Mouse (Mus musculus) MEL (cell line): ENCODE results near the gene Gm5475. TPM values are rescaled to one million over a fixed set of nuclear protein-coding genes. Genes with fewer than 3 reads are reported as not detected.

Experiments used
- DNase-seq: peaks from one replicate; pipeline ENCODE4 v3.0.0; 2011; ENCODE audit warnings: low read depth, low spot score
- H3K27ac ChIP-seq: 2 replicates; pipeline ENCODE4 v1.5.1; 2012; ENCODE audit warnings: low read depth, mild to moderate bottlenecking, control low read depth, low read length, moderate library complexity; ENCODE audit not compliant: control insufficient read depth
- H3K27me3 ChIP-seq, 2 experiments: fragments of 150-350 bp in 1 of 2; sonication (generic) in 1 of 2; 2 replicates each; pipeline ENCODE4 v1.6.1; 2012; ENCODE audit warnings: low read length in 2 of 2, mild to moderate bottlenecking in 2 of 2, improper control_type of control experiment in 1 of 2, moderate library complexity in 1 of 2; ENCODE audit not compliant: insufficient read depth in 2 of 2, control insufficient read depth in 1 of 2
- H3K36me3 ChIP-seq, 2 experiments: 2 replicates each; pipeline ENCODE4 v1.6.1; 2012 to 2014; ENCODE audit warnings: low read length in 2 of 2, improper control_type of control experiment in 1 of 2, inconsistent platforms in 1 of 2, mild to moderate bottlenecking in 1 of 2; ENCODE audit not compliant: insufficient read depth in 2 of 2, control insufficient read depth in 1 of 2
- H3K4me1 ChIP-seq, 2 experiments: fragments of 150-350 bp in 1 of 2; sonication (generic) in 1 of 2; 2 replicates each; pipeline ENCODE4 v1.6.1; 2012; ENCODE audit warnings: low read length in 2 of 2, improper control_type of control experiment in 1 of 2, mild to moderate bottlenecking in 1 of 2; ENCODE audit not compliant: insufficient read depth in 2 of 2, control insufficient read depth in 1 of 2
- H3K4me3 ChIP-seq, 2 experiments: fragments of 150-350 bp in 1 of 2; sonication (generic) in 1 of 2; 2 replicates each; pipeline ENCODE4 v1.5.1; 2012; ENCODE audit warnings: low read depth in 2 of 2, low read length in 2 of 2, mild to moderate bottlenecking in 2 of 2, moderate library complexity in 2 of 2, control low read depth in 1 of 2, improper control_type of control experiment in 1 of 2; ENCODE audit not compliant: control insufficient read depth in 1 of 2, insufficient read depth in 1 of 2
- H3K79me2 ChIP-seq: 2 replicates; pipeline ENCODE4 v1.6.1; 2012; ENCODE audit warnings: mild to moderate bottlenecking, low read length, moderate library complexity; ENCODE audit not compliant: control insufficient read depth, poor library complexity, insufficient read depth
- H3K9ac ChIP-seq: 2 replicates; pipeline ENCODE4 v1.6.1; 2012; ENCODE audit warnings: low read depth, mild to moderate bottlenecking, control low read depth, low read length, moderate library complexity; ENCODE audit not compliant: control insufficient read depth, poor library complexity, severe bottlenecking
- H3K9me3 ChIP-seq: fragments of 150-350 bp; sonication (generic); replicated peaks from 2 replicates; pipeline ENCODE4 v1.6.1; 2012; ENCODE audit warnings: mild to moderate bottlenecking, low read length, improper control_type of control experiment, moderate library complexity; ENCODE audit not compliant: insufficient read depth
- ELF1 ChIP-seq: IDR thresholded peaks from 2 replicates; pipeline ENCODE4 v1.6.1; 2014; ENCODE audit warnings: low read depth, mild to moderate bottlenecking, inconsistent platforms, low read length, improper control_type of control experiment, moderate library complexity
- GATA1 ChIP-seq: IDR thresholded peaks from 2 replicates; pipeline ENCODE4 v1.6.1; 2011; ENCODE audit warnings: low read depth, low read length, improper control_type of control experiment
- JUND ChIP-seq: IDR thresholded peaks from 2 replicates; pipeline ENCODE4 v1.6.1; 2011; ENCODE audit warnings: low read depth, mild to moderate bottlenecking, improper control_type of control experiment, low read length
- MAFK ChIP-seq: IDR thresholded peaks from 2 replicates; pipeline ENCODE4 v1.6.1; 2011; ENCODE audit warnings: low read depth, mild to moderate bottlenecking, low read length, improper control_type of control experiment, borderline replicate concordance
- MAX ChIP-seq: IDR thresholded peaks from 2 replicates; pipeline ENCODE4 v1.6.1; 2011; ENCODE audit warnings: low read length, improper control_type of control experiment
- MXI1 ChIP-seq: IDR thresholded peaks from 2 replicates; pipeline ENCODE4 v1.6.1; 2011; ENCODE audit warnings: mild to moderate bottlenecking, low read depth, low read length, improper control_type of control experiment
- NELFE ChIP-seq: IDR thresholded peaks from 2 replicates; pipeline ENCODE4 v1.6.1; 2011; ENCODE audit warnings: low read depth, low read length, improper control_type of control experiment
- POLR2AphosphoS5 ChIP-seq: IDR thresholded peaks from 2 replicates; pipeline ENCODE4 v1.6.1; 2012; ENCODE audit warnings: low read depth, borderline replicate concordance, mild to moderate bottlenecking, inconsistent platforms, low read length, moderate library complexity, mixed read lengths
- RAD21 ChIP-seq: IDR thresholded peaks from 2 replicates; pipeline ENCODE4 v1.6.1; 2011; ENCODE audit warnings: mild to moderate bottlenecking, low read depth, low read length, improper control_type of control experiment
- RCOR1 ChIP-seq: IDR thresholded peaks from 2 replicates; pipeline ENCODE4 v1.6.1; 2012; ENCODE audit warnings: low read depth, mild to moderate bottlenecking, inconsistent platforms, low read length, improper control_type of control experiment
- SIN3A ChIP-seq: IDR thresholded peaks from 2 replicates; pipeline ENCODE4 v1.6.1; 2012; ENCODE audit warnings: low read length, improper control_type of control experiment, inconsistent platforms
- SMC3 ChIP-seq: IDR thresholded peaks from 2 replicates; pipeline ENCODE4 v1.6.1; 2011; ENCODE audit warnings: low read depth, low read length, improper control_type of control experiment
- USF1 ChIP-seq: IDR thresholded peaks from 2 replicates; pipeline ENCODE4 v1.6.1; 2014; ENCODE audit warnings: low read depth, mild to moderate bottlenecking, inconsistent platforms, low read length, improper control_type of control experiment, moderate library complexity
- polyA plus RNA-seq, 2 experiments: library from polyadenylated mRNA; stranded (reverse) in 1 of 2; unstranded in 1 of 2; fragments of >175 nt in 1 of 2; fragments of >200 nt in 1 of 2; gene quantifications; 2 replicates each; pipeline versions ENCODE4 v1.2.1 to v1.2.4; 2012; ENCODE audit warnings: low replicate concordance in 2 of 2, low read depth in 1 of 2; ENCODE audit not compliant: insufficient read length in 2 of 2, insufficient read depth in 1 of 2, missing spikeins in 1 of 2
- total RNA-seq: library from RNA; depleted of rRNA; stranded (reverse); fragments of 300-350 nt; gene quantifications from 2 replicates; pipeline ENCODE4 v1.2.3, GENCODE M21; 2012

Gm5475 gene
- total and polyA plus RNA-seq, 3 experiments, result 0.14 to 0.15 TPM; not detected in 1

GRCm38 (mm10) chr15:100403318-100404000 is 18.5 kb upstream of the Gm5475 start:
- Histone ChIP-seq H3K27ac (no peak overlapping the region), H3K4me3 (no peak overlapping the region)
- no peak for TF ChIP-seq NELFE
- no peak for TF ChIP-seq GATA1
- TF ChIP-seq USF1, result no peak
- no peak for TF ChIP-seq RAD21

GRCm38 (mm10) chr15:100406088-100406487 is 15.9 kb upstream of the Gm5475 start:
- peaks cover 9% of the 10 kb centered on the region; the same call in 1 of the 2 replicates for H3K79me2 ChIP-seq
- H3K9ac ChIP-seq, result no peak overlapping the region
- peaks cover 6 to 61% of the 10 kb centered on the region in 2 experiments for H3K36me3 ChIP-seq
- no peaks in the 10 kb centered on the region for H3K27me3 ChIP-seq
- no peak overlapping the region for H3K27ac ChIP-seq
- TF ChIP-seq MAX (no peak), GATA1 (no peak), RAD21 (no peak), POLR2AphosphoS5 (no peak), SIN3A (no peak), MAFK (no peak), ELF1 (no peak), RCOR1 (no peak)
- no peak for DNase-seq
- no peaks in the 10 kb centered on the region for H3K9me3 ChIP-seq
- no peak overlapping the region for H3K4me3 ChIP-seq
- peaks cover 2 to 6% of the 10 kb centered on the region in 2 experiments; a peak in 2 of 4 replicates for H3K4me1 ChIP-seq

More at GRCm38 (mm10) chr15:100403318-100404000, 18.5 kb upstream of the Gm5475 start:
- no peak for DNase-seq
- peaks cover 2 to 3% of the 10 kb centered on the region in 2 experiments; a peak in 2 of 4 replicates for H3K4me1 ChIP-seq
- H3K36me3 ChIP-seq, result peaks cover 3 to 53% of the 10 kb centered on the region in 2 experiments
- no peaks in the 10 kb centered on the region for H3K9me3 ChIP-seq
- H3K9ac ChIP-seq, result no peak overlapping the region
- no peaks in the 10 kb centered on the region for H3K27me3 ChIP-seq
- no peaks in the 10 kb centered on the region for H3K79me2 ChIP-seq

- H3K9me3 ChIP-seq, result no peaks in the 10 kb centered on the region
- H3K9ac ChIP-seq, result no peak overlapping the region
- peaks cover 7 to 20% of the 10 kb centered on the region in 2 experiments for H3K4me1 ChIP-seq
- H3K4me3 ChIP-seq, result no peak overlapping the region
- peak; percentile 90 for DNase-seq
- H3K36me3 ChIP-seq, result peaks cover 17 to 35% of the 10 kb centered on the region in 2 experiments
- H3K27ac ChIP-seq, result no peak overlapping the region
- no peaks in the 10 kb centered on the region for H3K27me3 ChIP-seq
- peak; percentile 53; the same call in 1 of the 2 replicates for TF ChIP-seq SIN3A
- TF ChIP-seq SMC3, result no peak
- peak; percentile 49; the same call in 1 of the 2 replicates for TF ChIP-seq MXI1
- 0 out of 2 replicates have a peak, but pooled peaks have one; percentile 23 for TF ChIP-seq JUND
- peaks cover 46% of the 10 kb centered on the region for H3K79me2 ChIP-seq
Observed at GRCm38 (mm10) chr15:100410918-100411672, 10.9 kb upstream of the Gm5475 start.
